Mouse (Mus musculus) lung, postnatal 0 days (tissue): ENCODE measurements around the gene Macc1.

Source experiments
- CTCF ChIP-seq: IDR thresholded peaks from 2 replicates; pipeline ENCODE4 v1.5.1; 2016; ENCODE audit warnings: antibody characterized with exemption, mild to moderate bottlenecking
- EP300 ChIP-seq: IDR thresholded peaks from 2 replicates; pipeline ENCODE4 v1.6.1; 2016; ENCODE audit warnings: antibody characterized with exemption, mild to moderate bottlenecking, control low read depth

- no peak for TF ChIP-seq CTCF
- TF ChIP-seq EP300, result no peak
Observed at GRCm38 (mm10) chr12:119303618-119304017, 10.5 kb upstream of the Macc1 start.
